In the genomic region with DNA sequence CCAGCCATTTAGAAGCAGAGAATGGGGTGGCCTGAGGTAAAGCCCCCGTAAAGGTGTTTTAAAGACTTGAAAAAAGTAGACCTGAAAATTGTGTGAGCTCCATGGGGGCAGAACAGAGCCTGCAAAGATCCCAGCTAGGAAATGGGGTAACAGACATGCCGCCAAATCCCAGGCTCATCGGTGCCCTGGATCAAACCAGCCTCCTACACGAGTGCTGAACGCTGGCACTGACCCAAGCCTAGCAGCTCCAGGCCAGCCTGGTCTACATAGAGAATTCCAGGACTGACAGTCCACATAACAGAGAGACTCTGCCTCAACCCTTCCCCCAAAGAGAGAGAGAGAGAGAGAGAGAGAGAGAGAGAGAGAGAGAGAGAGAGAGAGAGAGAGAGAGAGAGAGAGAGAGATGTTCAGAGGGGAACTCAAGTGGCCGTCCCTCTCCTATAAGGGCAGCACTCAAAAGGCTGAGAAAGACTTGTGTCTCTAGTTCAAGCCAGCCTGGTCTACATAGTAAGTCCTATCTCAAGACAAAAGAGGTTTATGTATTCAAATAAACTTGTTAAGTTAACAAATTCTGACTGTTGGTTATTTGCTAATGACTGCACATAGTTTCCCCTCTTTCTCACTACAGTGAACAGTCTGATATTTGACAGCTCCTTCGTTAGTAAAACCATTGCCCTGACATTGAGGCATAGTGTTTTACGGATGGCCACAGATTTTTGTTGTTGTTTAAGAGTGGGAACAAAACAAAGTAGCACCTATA, we compare ENCODE assay signal across 8 mouse cellular contexts. TPM values are rescaled to one million over a fixed set of nuclear protein-coding genes. Genes with fewer than 3 reads are reported as not detected.
DNase-seq lines count a peak whose midpoint lies in the region; ATAC-seq and TF ChIP-seq lines count a peak whose summit lies in the region.

No protein-coding gene starts in this region.

- H3K36me3 ChIP-seq in heart, embryonic 10.5 days = peaks cover 10% of the 10 kb centered on the region
- peaks cover 5% of the 10 kb centered on the region for H3K36me3 ChIP-seq in ES-Bruce4 (ENCODE audit: control insufficient read depth, insufficient read depth, low read length, poor library complexity, severe bottlenecking)
- H3K36me3 ChIP-seq in hindbrain, embryonic 11.5 days (ENCODE audit: control insufficient read depth, insufficient read depth, low read length) = no peaks in the 10 kb centered on the region
- H3K36me3 ChIP-seq in midbrain, embryonic 11.5 days (ENCODE audit: control insufficient read depth, insufficient read depth, low read length) = no peaks in the 10 kb centered on the region

- peak overlapping the region; percentile 93 for H3K4me3 ChIP-seq in heart, embryonic 10.5 days
- H3K4me3 ChIP-seq in ES-Bruce4 (ENCODE audit: low read depth, low read length) = no peak overlapping the region
- H3K4me3 ChIP-seq in hindbrain, embryonic 11.5 days (ENCODE audit: low read depth, low read length) = peak overlapping the region; percentile 88
- H3K4me3 ChIP-seq in midbrain, embryonic 11.5 days (ENCODE audit: low read depth, low read length) = peak overlapping the region; percentile 50

- peak overlapping the region; percentile 85; the same call in 1 of the 2 replicates for H3K9ac ChIP-seq in ES-Bruce4 (ENCODE audit: low read depth, poor library complexity, severe bottlenecking)
- H3K9ac ChIP-seq in hindbrain, embryonic 11.5 days (ENCODE audit: low read depth, low read length) = no peak overlapping the region; the same call in 1 of the 2 replicates
- H3K9ac ChIP-seq in midbrain, embryonic 11.5 days (ENCODE audit: low read length) = peak overlapping the region; percentile 67

- no peak for TF ChIP-seq CTCF in ES-Bruce4 (IDR thresholded peaks at IDR 0.05; ENCODE audit: low read depth, low read length)

- TF ChIP-seq EP300 in ES-Bruce4 (IDR thresholded peaks at IDR 0.05; ENCODE audit: insufficient read depth, low read depth, low read length) = no peak

- H3K4me1 ChIP-seq in heart, embryonic 10.5 days = peaks cover 16% of the 10 kb centered on the region
- peaks cover 1% of the 10 kb centered on the region for H3K4me1 ChIP-seq in ES-Bruce4 (ENCODE audit: control insufficient read depth, insufficient read depth, low read length)
- H3K4me1 ChIP-seq in hindbrain, embryonic 11.5 days (replicated peaks; ENCODE audit: control insufficient read depth, insufficient read depth, low read length) = no peaks in the 10 kb centered on the region
- peaks cover 10% of the 10 kb centered on the region; the same call in 1 of the 2 replicates for H3K4me1 ChIP-seq in midbrain, embryonic 11.5 days (ENCODE audit: control insufficient read depth, insufficient read depth, low read length)

- DNase-seq in heart, embryonic 10.5 days (ENCODE audit: low spot score) = no peak
- no peak for DNase-seq in heart, adult 11 months
- no peak for DNase-seq in hindbrain, embryonic 11.5 days (ENCODE audit: low spot score)
- DNase-seq in midbrain, embryonic 11.5 days (ENCODE audit: low spot score, missing footprints) = no peak
- DNase-seq in right cerebral cortex, adult 18-20 months = no peak
- DNase-seq in spleen, postnatal 4 days (ENCODE audit: low spot score in 2 of 2) = no peak
- DNase-seq in yolk sac, embryonic 10.5 days (ENCODE audit: low spot score) = no peak

- no peak for TF ChIP-seq POLR2A in ES-Bruce4 (IDR thresholded peaks at IDR 0.05; ENCODE audit: insufficient read depth, low read length)

- H3K27ac ChIP-seq in heart, embryonic 10.5 days = 0 out of 2 replicates have a peak overlapping the region, but pooled peaks have one; percentile 92
- H3K27ac ChIP-seq in ES-Bruce4 (ENCODE audit: insufficient read depth, low read length) = no peak overlapping the region
- H3K27ac ChIP-seq in hindbrain, embryonic 11.5 days (ENCODE audit: low read depth, low read length) = no peak overlapping the region
- H3K27ac ChIP-seq in midbrain, embryonic 11.5 days (ENCODE audit: low read depth, low read length) = no peak overlapping the region

- H3K9me3 ChIP-seq in heart, embryonic 10.5 days = no peaks in the 10 kb centered on the region
- peaks cover 2% of the 10 kb centered on the region; the same call in 1 of the 2 replicates for H3K9me3 ChIP-seq in ES-Bruce4 (replicated peaks; ENCODE audit: control insufficient read depth, insufficient read depth, low read length, poor library complexity, severe bottlenecking)
- no peaks in the 10 kb centered on the region for H3K9me3 ChIP-seq in hindbrain, embryonic 11.5 days (ENCODE audit: control insufficient read depth, low read length)
- no peaks in the 10 kb centered on the region for H3K9me3 ChIP-seq in midbrain, embryonic 11.5 days (ENCODE audit: control insufficient read depth, low read length)

- H3K4me2 ChIP-seq in hindbrain, embryonic 11.5 days (replicated peaks; ENCODE audit: low read depth, low read length) = peak overlapping the region; percentile 67
- H3K4me2 ChIP-seq in midbrain, embryonic 11.5 days = peak overlapping the region; percentile 55

- WGBS in heart, embryonic 10.5 days = 45% methylated on average over 8 of the region's 8 CpGs
- WGBS in hindbrain, embryonic 11.5 days = 51% methylated on average over 8 of the region's 8 CpGs
- 53% methylated on average over 8 of the region's 8 CpGs for WGBS in midbrain, embryonic 11.5 days

- ATAC-seq in hindbrain, embryonic 11.5 days (ENCODE audit: low FRiP score) = no peak
- no peak for ATAC-seq in midbrain, embryonic 11.5 days (ENCODE audit: low FRiP score)

- no peaks in the 10 kb centered on the region for H3K27me3 ChIP-seq in heart, embryonic 10.5 days (ENCODE audit: insufficient read depth, poor library complexity, severe bottlenecking)
- H3K27me3 ChIP-seq in ES-Bruce4 (ENCODE audit: control insufficient read depth, insufficient read depth, low read length, poor library complexity, severe bottlenecking) = no peaks in the 10 kb centered on the region
- H3K27me3 ChIP-seq in hindbrain, embryonic 11.5 days (ENCODE audit: control insufficient read depth, insufficient read depth, low read length) = no peaks in the 10 kb centered on the region
- H3K27me3 ChIP-seq in midbrain, embryonic 11.5 days (ENCODE audit: control insufficient read depth, insufficient read depth, low read length) = no peaks in the 10 kb centered on the region

RNA-seq across cellular contexts. Expression of a gene that starts 1.3 kb away (rescaled TPM):
- polyA plus RNA-seq in heart, embryonic 10.5 days (2016; fragmentation: Nextera tagmentation; extraction: Ambion mirVana) = 31.9 and 38.3 TPM in 2 replicates
- 62.2 and 68.6 TPM in 2 replicates for polyA plus RNA-seq in ES-Bruce4 (2011; ENCODE audit: insufficient read depth, insufficient read length, low read depth, missing spikeins)
- 23.8 and 25.3 TPM in 2 replicates for polyA plus RNA-seq in hindbrain, embryonic 11.5 days (2014; fragmentation: Nextera tagmentation; extraction: Ambion mirVana)
- 25.6 and 28.3 TPM in 2 replicates for polyA plus RNA-seq in midbrain, embryonic 11.5 days (2014; fragmentation: Nextera tagmentation; extraction: Ambion mirVana)

RNA-seq across cellular contexts. Expression of a gene that starts 5.3 kb away (rescaled TPM):
- 31.6 and 33.2 TPM in 2 replicates for polyA plus RNA-seq in heart, embryonic 10.5 days (2016; fragmentation: Nextera tagmentation; extraction: Ambion mirVana)
- 29.6 and 33.2 TPM in 2 replicates for polyA plus RNA-seq in ES-Bruce4 (2011; ENCODE audit: insufficient read depth, insufficient read length, low read depth, missing spikeins)
- 30.6 and 32.1 TPM in 2 replicates for polyA plus RNA-seq in hindbrain, embryonic 11.5 days (2014; fragmentation: Nextera tagmentation; extraction: Ambion mirVana)
- 24.9 and 28.1 TPM in 2 replicates for polyA plus RNA-seq in midbrain, embryonic 11.5 days (2014; fragmentation: Nextera tagmentation; extraction: Ambion mirVana)
